Mouse (Mus musculus): ENCODE results near the gene Hoxa3. TPM values are rescaled to one million over a fixed set of nuclear protein-coding genes. Genes with fewer than 3 reads are reported as not detected.

The Hoxa3 gene
- polyA plus RNA-seq, 1 experiment from 2014 or later = 1.2 TPM

- no peaks in the 10 kb centered on the region for H3K9me3 ChIP-seq
- no peaks in the 10 kb centered on the region for H3K36me3 ChIP-seq
- no peak for ATAC-seq (ENCODE audit: extremely low read depth, insufficient number of reproducible peaks, low FRiP score, low TSS enrichment)
- H3K4me2 ChIP-seq = peak overlapping the region; percentile 59
- H3K4me3 ChIP-seq = no peak overlapping the region; the same call in 1 of the 2 replicates
- no peak overlapping the region; the same call in 1 of the 2 replicates for H3K9ac ChIP-seq
- WGBS = 36% methylated on average over 1 of the region's 1 CpGs
- H3K27ac ChIP-seq (replicated peaks) = no peak overlapping the region
- H3K4me1 ChIP-seq = peaks cover 26% of the 10 kb centered on the region
- peaks cover 99% of the 10 kb centered on the region for H3K27me3 ChIP-seq (replicated peaks)
Measured at GRCm38 (mm10) chr6:52162093-52162380, 51.1 kb downstream of the Hoxa3 start.

- peak overlapping the region; percentile 84; the same call in 1 of the 2 replicates for H3K27ac ChIP-seq (replicated peaks)
- WGBS = 24% methylated on average over 8 of the region's 8 CpGs
Measured at GRCm38 (mm10) chr6:52161336-52162092, 51.6 kb downstream of the Hoxa3 start.

GRCm38 (mm10) chr6:52160511-52161335 lies 52.4 kb downstream of the Hoxa3 start:
- 8% methylated on average over 30 of the region's 30 CpGs for WGBS
- peaks cover 31% of the 10 kb centered on the region for H3K4me1 ChIP-seq
- H3K4me2 ChIP-seq = peak overlapping the region; percentile 98
- H3K9me3 ChIP-seq = no peaks in the 10 kb centered on the region
- H3K36me3 ChIP-seq = no peaks in the 10 kb centered on the region
- peak overlapping the region; percentile 83 for H3K9ac ChIP-seq
- no peak for ATAC-seq (ENCODE audit: extremely low read depth, insufficient number of reproducible peaks, low FRiP score, low TSS enrichment)
- H3K27me3 ChIP-seq (replicated peaks) = peaks cover 99% of the 10 kb centered on the region
- peak overlapping the region; percentile 84 for H3K27ac ChIP-seq (replicated peaks)
- peak overlapping the region; percentile 73 for H3K4me3 ChIP-seq

More at GRCm38 (mm10) chr6:52161336-52162092, 51.6 kb downstream of the Hoxa3 start:
- no peaks in the 10 kb centered on the region for H3K9me3 ChIP-seq
- H3K27me3 ChIP-seq (replicated peaks) = peaks cover 99% of the 10 kb centered on the region
- H3K4me1 ChIP-seq = peaks cover 30% of the 10 kb centered on the region
- H3K9ac ChIP-seq = no peak overlapping the region; the same call in 1 of the 2 replicates
- no peak for ATAC-seq (ENCODE audit: extremely low read depth, insufficient number of reproducible peaks, low FRiP score, low TSS enrichment)
- peak overlapping the region; percentile 73 for H3K4me3 ChIP-seq
- H3K4me2 ChIP-seq = peak overlapping the region; percentile 98
- no peaks in the 10 kb centered on the region for H3K36me3 ChIP-seq

- H3K4me2 ChIP-seq = peak overlapping the region; percentile 98
- no peaks in the 10 kb centered on the region for H3K36me3 ChIP-seq
- peaks cover 31% of the 10 kb centered on the region for H3K4me1 ChIP-seq
- no peaks in the 10 kb centered on the region for H3K9me3 ChIP-seq
- H3K4me3 ChIP-seq = peak overlapping the region; percentile 73
- peaks cover 99% of the 10 kb centered on the region for H3K27me3 ChIP-seq (replicated peaks)
- ATAC-seq (ENCODE audit: extremely low read depth, insufficient number of reproducible peaks, low FRiP score, low TSS enrichment) = no peak
- peak overlapping the region; percentile 84 for H3K27ac ChIP-seq (replicated peaks)
- H3K9ac ChIP-seq = peak overlapping the region; percentile 83
- WGBS = 10% methylated on average over 9 of the region's 9 CpGs
Measured at GRCm38 (mm10) chr6:52159979-52160378, 53.2 kb downstream of the Hoxa3 start.

GRCm38 (mm10) chr6:52159164-52159761 lies 53.9 kb downstream of the Hoxa3 start:
- peak overlapping the region; percentile 98 for H3K4me2 ChIP-seq
- WGBS = 5% methylated on average over 12 of the region's 12 CpGs
- H3K4me3 ChIP-seq = peak overlapping the region; percentile 73
- peak overlapping the region; percentile 83 for H3K9ac ChIP-seq
- peak overlapping the region; percentile 84 for H3K27ac ChIP-seq (replicated peaks)
- H3K4me1 ChIP-seq = peaks cover 31% of the 10 kb centered on the region
- H3K36me3 ChIP-seq = no peaks in the 10 kb centered on the region
- H3K27me3 ChIP-seq (replicated peaks) = peaks cover 99% of the 10 kb centered on the region
- H3K9me3 ChIP-seq = no peaks in the 10 kb centered on the region
- no peak for ATAC-seq (ENCODE audit: extremely low read depth, insufficient number of reproducible peaks, low FRiP score, low TSS enrichment)

GRCm38 (mm10) chr6:52158276-52159051 lies 54.7 kb downstream of the Hoxa3 start, which contains the start of gene Hoxa1:
Gene Hoxa1, minus strand, starts transcription at chr6:52158317.
- peaks cover 31% of the 10 kb centered on the region for H3K4me1 ChIP-seq
- under 1% methylated on average over 55 of the region's 55 CpGs for WGBS
- H3K27ac ChIP-seq (replicated peaks) = peak within 1 kb of the TSS; percentile 84
- no peaks in the 10 kb centered on the region for H3K9me3 ChIP-seq
- peak within 1 kb of the TSS; percentile 83 for H3K9ac ChIP-seq
- H3K27me3 ChIP-seq (replicated peaks) = peaks cover 99% of the 10 kb centered on the region
- H3K4me2 ChIP-seq = peak within 1 kb of the TSS; percentile 98
- peak within 1 kb of the TSS; percentile 73 for H3K4me3 ChIP-seq
- ATAC-seq (ENCODE audit: extremely low read depth, insufficient number of reproducible peaks, low FRiP score, low TSS enrichment) = peak; percentile 62
- H3K36me3 ChIP-seq = no peaks in the 10 kb centered on the region

- Histone ChIP-seq H3K36me3 (no peaks in the 10 kb centered on the region), H3K27me3 (replicated peaks) (peaks cover 99% of the 10 kb centered on the region), H3K9ac (peak overlapping the region; percentile 83), H3K4me1 (peaks cover 31% of the 10 kb centered on the region), H3K4me3 (peak overlapping the region; percentile 73), H3K27ac (replicated peaks) (no peak overlapping the region), H3K4me2 (peak overlapping the region; percentile 98), H3K9me3 (no peaks in the 10 kb centered on the region)
- WGBS = 1% methylated on average over 32 of the region's 32 CpGs
- no peak; the same call in 1 of the 2 replicates for ATAC-seq (ENCODE audit: extremely low read depth, insufficient number of reproducible peaks, low FRiP score, low TSS enrichment)
Measured at GRCm38 (mm10) chr6:52157466-52158275, 55.5 kb downstream of the Hoxa3 start.

- no peaks in the 10 kb centered on the region for H3K9me3 ChIP-seq
- H3K36me3 ChIP-seq = no peaks in the 10 kb centered on the region
- H3K4me2 ChIP-seq = peak overlapping the region; percentile 98
- H3K27me3 ChIP-seq (replicated peaks) = peaks cover 99% of the 10 kb centered on the region
- peak overlapping the region; percentile 83; the same call in 1 of the 2 replicates for H3K9ac ChIP-seq
- H3K27ac ChIP-seq (replicated peaks) = no peak overlapping the region
- WGBS = 1% methylated on average over 20 of the region's 20 CpGs
- no peak for ATAC-seq (ENCODE audit: extremely low read depth, insufficient number of reproducible peaks, low FRiP score, low TSS enrichment)
- peaks cover 31% of the 10 kb centered on the region for H3K4me1 ChIP-seq
- H3K4me3 ChIP-seq = peak overlapping the region; percentile 73
Measured at GRCm38 (mm10) chr6:52156551-52157200, 56.5 kb downstream of the Hoxa3 start.

- Histone ChIP-seq H3K27ac (replicated peaks) (no peak overlapping the region), H3K36me3 (no peaks in the 10 kb centered on the region), H3K4me3 (no peak overlapping the region), H3K9ac (no peak overlapping the region), H3K27me3 (replicated peaks) (peaks cover 100% of the 10 kb centered on the region), H3K9me3 (no peaks in the 10 kb centered on the region), H3K4me2 (no peak overlapping the region), H3K4me1 (peaks cover 30% of the 10 kb centered on the region)
- ATAC-seq (ENCODE audit: extremely low read depth, insufficient number of reproducible peaks, low FRiP score, low TSS enrichment) = no peak
- 56% methylated on average over 3 of the region's 3 CpGs for WGBS
Measured at GRCm38 (mm10) chr6:52155471-52155870, 57.7 kb downstream of the Hoxa3 start.

GRCm38 (mm10) chr6:52154044-52154443 lies 59.1 kb downstream of the Hoxa3 start:
- Histone ChIP-seq H3K4me1 (peaks cover 22% of the 10 kb centered on the region), H3K4me3 (no peak overlapping the region), H3K4me2 (no peak overlapping the region), H3K27ac (replicated peaks) (no peak overlapping the region), H3K36me3 (no peaks in the 10 kb centered on the region), H3K9me3 (no peaks in the 10 kb centered on the region), H3K27me3 (replicated peaks) (peaks cover 99% of the 10 kb centered on the region), H3K9ac (no peak overlapping the region)
- 22% methylated on average over 5 of the region's 5 CpGs for WGBS
- ATAC-seq (ENCODE audit: extremely low read depth, insufficient number of reproducible peaks, low FRiP score, low TSS enrichment) = no peak

Measured in heart, embryonic 13.5 days (tissue).